ENCODE assay signal across 8 mouse cellular contexts in the genomic region with DNA sequence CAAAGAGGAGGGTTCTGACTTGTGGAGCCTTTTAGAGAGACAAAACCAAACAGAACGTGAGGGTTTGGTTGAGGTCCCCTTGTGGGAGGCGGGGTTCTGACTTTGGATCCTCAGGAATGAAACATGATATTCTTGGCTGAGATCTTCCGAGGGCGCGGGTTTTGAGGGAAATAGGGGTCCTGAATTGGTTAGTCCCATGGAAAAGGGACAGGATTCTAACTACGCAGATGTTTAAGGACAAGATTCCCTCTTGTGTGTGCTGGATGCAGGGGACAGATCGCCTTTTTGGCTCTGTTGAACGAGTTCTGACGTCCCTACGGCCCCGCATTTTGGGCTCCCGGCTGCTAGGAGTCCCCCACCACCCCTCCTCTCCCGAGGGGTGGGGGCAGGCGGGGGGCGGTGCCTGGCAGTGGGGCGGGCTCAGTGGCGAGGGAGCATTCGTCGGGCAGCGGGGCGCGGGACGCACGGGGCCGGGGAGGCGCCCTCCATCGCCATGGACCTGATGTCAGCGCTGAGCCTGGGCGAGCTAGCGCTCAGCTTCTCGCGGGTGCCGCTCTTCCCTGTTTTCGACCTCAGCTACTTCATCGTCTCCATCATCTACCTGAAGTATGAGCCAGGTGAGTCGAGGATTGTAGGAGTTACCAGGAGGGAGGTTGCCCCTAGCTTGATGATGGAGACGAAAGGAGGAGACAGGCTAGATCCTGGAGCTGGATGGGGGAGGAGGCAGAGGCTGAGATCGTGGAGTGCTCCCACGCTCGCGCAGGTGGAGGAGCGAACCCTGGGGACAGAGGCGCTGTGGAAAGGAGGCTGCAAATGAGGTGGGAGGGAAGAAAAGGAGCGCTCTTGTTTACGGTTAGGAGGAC. TPM values are rescaled to one million over a fixed set of nuclear protein-coding genes. Genes with fewer than 3 reads are reported as not detected.
DNase-seq lines count a peak whose midpoint lies in the region; ATAC-seq and TF ChIP-seq lines count a peak whose summit lies in the region.

TSS of gene Tmem38a (plus strand) at position 445 of the 863 bp plus-strand sequence.

- no peak for DNase-seq in Patski (ENCODE audit: low read depth, low spot score)
- DNase-seq in cerebellum, postnatal 14 days = peak; percentile 84 to 85
- peak; percentile 53 to 62 for DNase-seq in frontal cortex, postnatal 25 days (ENCODE audit: low spot score in 2 of 2)
- peak; percentile 73 to 84 for DNase-seq in left cerebral cortex, adult 18-20 months (ENCODE audit: low spot score in 2 of 2)
- peak; percentile 85 to 89 for DNase-seq in lung, postnatal 4 days
- DNase-seq in right cerebral cortex, adult 18-20 months = peak; percentile 87
- peak; percentile 71 for DNase-seq in urinary bladder, adult 2 months (ENCODE audit: low spot score)

- peak within 1 kb of the TSS; percentile 69 for H3K4me3 ChIP-seq in hindbrain, embryonic 13.5 days

- H3K4me2 ChIP-seq in hindbrain, embryonic 13.5 days = peak within 1 kb of the TSS; percentile 96

- ATAC-seq in Patski = peak; percentile 53
- ATAC-seq in hindbrain, embryonic 13.5 days (ENCODE audit: low FRiP score) = peak; percentile 19

- H3K9me3 ChIP-seq in hindbrain, embryonic 13.5 days = no peaks in the 10 kb centered on the region

- no peak for TF ChIP-seq CTCF in Patski (IDR thresholded peaks at IDR 0.05)

- H3K4me1 ChIP-seq in hindbrain, embryonic 13.5 days (replicated peaks) = peaks cover 35% of the 10 kb centered on the region

- WGBS in hindbrain, embryonic 13.5 days = under 1% methylated on average over 44 of the region's 45 CpGs

- H3K27me3 ChIP-seq in Patski = no peaks in the 10 kb centered on the region
- H3K27me3 ChIP-seq in hindbrain, embryonic 13.5 days = no peaks in the 10 kb centered on the region

- H3K9ac ChIP-seq in hindbrain, embryonic 13.5 days = peak within 1 kb of the TSS; percentile 87

- POLR2A ChIA-PET in Patski (lab: Charles Lee) = no interaction called here

- peaks cover 25% of the 10 kb centered on the region for H3K36me3 ChIP-seq in hindbrain, embryonic 13.5 days

- CTCF ChIA-PET in Patski (lab: Charles Lee) = no interaction called here

- in situ Hi-C loops in Patski (cut with MboI; ENCODE audit: low pct_unique_long_range_greater_than_20kb) = no loop called here

- H3K27ac ChIP-seq in hindbrain, embryonic 13.5 days = peak within 1 kb of the TSS; percentile 90

RNA-seq across cellular contexts. Expression of gene Tmem38a, which starts in this region (rescaled TPM):
- 23.0 TPM for polyA plus RNA-seq in Patski (2021)
- polyA plus RNA-seq in hindbrain, embryonic 13.5 days (2015; fragmentation: Nextera tagmentation; extraction: Ambion mirVana) = 19.3 and 20.4 TPM in 2 replicates
- total RNA-seq in left cerebral cortex, adult 18-20 months (2021) = 100 to 1,000 TPM in 1 of 2 experiments, 10 to 100 TPM in 1; 96.5 to 101 TPM
- 80.0 and 91.5 TPM in 2 replicates for polyA plus RNA-seq in urinary bladder, adult 2 months (2012; rRNA removed)
